ENCODE assay signal across 13 mouse cellular contexts in the genomic region with DNA sequence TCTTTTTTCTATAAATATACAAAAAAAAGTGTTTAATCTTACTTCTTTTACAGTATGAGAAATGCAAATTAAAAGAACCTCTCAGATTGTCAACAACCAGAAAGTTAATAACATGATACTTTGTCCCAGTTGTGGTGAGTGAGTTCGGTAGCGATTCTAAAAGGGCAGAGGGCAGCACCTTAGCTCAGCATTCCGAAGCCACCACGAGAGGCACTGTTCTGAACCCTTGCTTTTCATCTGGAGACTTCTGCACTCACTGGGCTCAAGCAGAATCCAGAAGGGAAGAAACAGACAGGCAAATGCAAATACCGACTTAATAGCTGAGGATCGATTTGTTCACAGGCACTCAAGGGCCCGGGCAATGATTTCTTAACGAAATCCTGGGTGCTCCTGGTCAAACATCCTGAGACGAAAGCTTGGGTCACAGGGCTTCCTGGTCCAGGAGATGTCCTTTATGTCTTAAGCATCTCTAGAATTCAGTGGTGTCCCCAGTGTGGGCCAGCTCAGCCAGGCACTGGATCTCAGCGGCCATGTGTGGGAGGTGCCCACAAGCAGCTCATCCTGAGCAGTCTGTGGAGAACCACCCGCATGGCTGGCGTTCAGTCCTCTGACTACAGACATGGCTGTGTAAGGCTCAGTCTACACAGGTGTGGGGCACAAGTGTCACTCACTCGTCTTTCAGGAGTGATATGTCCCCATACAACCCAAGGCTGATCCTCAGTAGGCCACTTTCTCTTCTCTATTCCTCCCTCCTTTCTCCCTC. TPM values are rescaled to one million over a fixed set of nuclear protein-coding genes. Genes with fewer than 3 reads are reported as not detected.
DNase-seq lines count a peak whose midpoint lies in the region; ATAC-seq and TF ChIP-seq lines count a peak whose summit lies in the region.
"Had no signal": no experiment of that assay in that cellular context is flagged by ENCODE, and none has a peak within 500 bp of the region (broad histone marks: within the 10 kb centered on the region; RNA-seq: fewer than 3 reads in every experiment).

No protein-coding gene starts in this region.

- no peak overlapping the region for H3K27ac ChIP-seq in forebrain, postnatal 0 days (ENCODE audit: low read depth, low read length)
- no peak overlapping the region for H3K27ac ChIP-seq in forebrain, embryonic 14.5 days (ENCODE audit: low read depth, low read length)
- 0 out of 2 replicates have a peak overlapping the region, but pooled peaks have one; percentile 11 for H3K27ac ChIP-seq in kidney, embryonic 14.5 days (ENCODE audit: low read depth, low read length)
- H3K27ac ChIP-seq in kidney, embryonic 16.5 days (ENCODE audit: low read length), result peak overlapping the region; percentile 68
- H3K27ac ChIP-seq in left cerebral cortex, adult 2 months, result no peak overlapping the region
- H3K27ac ChIP-seq: embryonic facial prominence, embryonic 15.5 days had no signal

- H3K4me2 ChIP-seq in forebrain, postnatal 0 days (ENCODE audit: low read depth), result no peak overlapping the region
- H3K4me2 ChIP-seq in forebrain, embryonic 14.5 days (ENCODE audit: low read length), result no peak overlapping the region
- no peak overlapping the region for H3K4me2 ChIP-seq in kidney, embryonic 14.5 days (replicated peaks; ENCODE audit: low read depth, low read length)
- no peak overlapping the region for H3K4me2 ChIP-seq in kidney, embryonic 16.5 days (replicated peaks; ENCODE audit: low read depth, low read length)
- H3K4me2 ChIP-seq: embryonic facial prominence, embryonic 15.5 days had no signal

- no peak for DNase-seq in forebrain, postnatal 0 days
- DNase-seq in forebrain, embryonic 14.5 days (ENCODE audit: low spot score), result no peak
- DNase-seq in kidney, postnatal 10 days, result no peak
- peak; percentile 51 for DNase-seq in ES-CJ7 (ENCODE audit: low read depth, low spot score)
- no peak for DNase-seq in left cerebral cortex, adult 2 months (ENCODE audit: extremely low spot score in 1 of 2, low spot score in 2 of 2)
- DNase-seq in thymus, postnatal 0 days (ENCODE audit: low spot score), result no peak
- DNase-seq: adrenal gland, postnatal 36 days; cerebellum, adult 18-20 months; lung, adult 2 months; right cerebral cortex, postnatal 4 days had no signal

- no peak overlapping the region for H3K4me3 ChIP-seq in forebrain, postnatal 0 days (ENCODE audit: low read depth, low read length)
- no peak overlapping the region for H3K4me3 ChIP-seq in forebrain, embryonic 14.5 days (ENCODE audit: low read depth, low read length)
- no peak overlapping the region for H3K4me3 ChIP-seq in kidney, embryonic 14.5 days (ENCODE audit: low read length)
- H3K4me3 ChIP-seq in kidney, embryonic 16.5 days (ENCODE audit: low read length), result no peak overlapping the region
- H3K4me3 ChIP-seq in left cerebral cortex, adult 2 months, result no peak overlapping the region
- H3K4me3 ChIP-seq: embryonic facial prominence, embryonic 15.5 days had no signal

- ATAC-seq in forebrain, postnatal 0 days, result no peak
- ATAC-seq in forebrain, embryonic 14.5 days, result no peak
- 0 out of 2 replicates have a peak, but pooled peaks have one; percentile 23 for ATAC-seq in kidney, embryonic 14.5 days (ENCODE audit: low FRiP score, low TSS enrichment)
- peak; percentile 52 for ATAC-seq in kidney, embryonic 16.5 days (ENCODE audit: low FRiP score, low TSS enrichment)

- intact Hi-C loops in left cerebral cortex, adult 2 months (cut with DNase I), result no loop called here

- H3K27me3 ChIP-seq in forebrain, postnatal 0 days (ENCODE audit: insufficient read depth, low read length), result no peaks in the 10 kb centered on the region
- H3K27me3 ChIP-seq in forebrain, embryonic 14.5 days (replicated peaks; ENCODE audit: control insufficient read depth, insufficient read depth, low read length), result no peaks in the 10 kb centered on the region
- no peaks in the 10 kb centered on the region for H3K27me3 ChIP-seq in kidney, embryonic 14.5 days (ENCODE audit: control insufficient read depth, insufficient read depth, low read length)
- no peaks in the 10 kb centered on the region for H3K27me3 ChIP-seq in kidney, embryonic 16.5 days (ENCODE audit: insufficient read depth, low read length)
- H3K27me3 ChIP-seq: embryonic facial prominence, embryonic 15.5 days had no signal

- H3K9ac ChIP-seq in forebrain, postnatal 0 days, result no peak overlapping the region
- H3K9ac ChIP-seq in forebrain, embryonic 14.5 days (ENCODE audit: low read length), result no peak overlapping the region
- H3K9ac ChIP-seq in kidney, embryonic 14.5 days (ENCODE audit: low read depth, low read length), result no peak overlapping the region
- H3K9ac ChIP-seq in kidney, embryonic 16.5 days (replicated peaks; ENCODE audit: low read length), result no peak overlapping the region
- H3K9ac ChIP-seq: embryonic facial prominence, embryonic 15.5 days had no signal

- peak; percentile 23; the same call in 1 of the 2 replicates for TF ChIP-seq CTCF in forebrain, postnatal 0 days (IDR thresholded peaks at IDR 0.05; ENCODE audit: low read depth)
- TF ChIP-seq CTCF in left cerebral cortex, adult 2 months (IDR thresholded peaks at IDR 0.05), result no peak; the same call in 1 of the 2 replicates

- H3K4me1 ChIP-seq in forebrain, postnatal 0 days (ENCODE audit: insufficient read depth), result no peaks in the 10 kb centered on the region
- peaks cover 6% of the 10 kb centered on the region; the same call in 1 of the 2 replicates for H3K4me1 ChIP-seq in forebrain, embryonic 14.5 days (ENCODE audit: control insufficient read depth, insufficient read depth, low read length)
- peaks cover 18% of the 10 kb centered on the region; the same call in 1 of the 2 replicates for H3K4me1 ChIP-seq in kidney, embryonic 14.5 days (ENCODE audit: control insufficient read depth, insufficient read depth, low read length)
- peaks cover 27% of the 10 kb centered on the region for H3K4me1 ChIP-seq in kidney, embryonic 16.5 days (ENCODE audit: insufficient read depth, low read length)

- no peaks in the 10 kb centered on the region for H3K9me3 ChIP-seq in forebrain, postnatal 0 days (ENCODE audit: low read length)
- 0 out of 2 replicates have a peak, but pooled peaks cover 4% of the 10 kb centered on the region for H3K9me3 ChIP-seq in forebrain, embryonic 14.5 days (replicated peaks; ENCODE audit: control insufficient read depth, low read length)
- H3K9me3 ChIP-seq in kidney, embryonic 14.5 days (ENCODE audit: control insufficient read depth, low read length), result peaks cover 18% of the 10 kb centered on the region; the same call in 1 of the 2 replicates
- H3K9me3 ChIP-seq in kidney, embryonic 16.5 days (ENCODE audit: low read length), result peaks cover 15% of the 10 kb centered on the region
- H3K9me3 ChIP-seq: embryonic facial prominence, embryonic 15.5 days had no signal

- 50% methylated on average over 13 of the region's 13 CpGs for WGBS in forebrain, postnatal 0 days
- WGBS in forebrain, embryonic 14.5 days, result 49% methylated on average over 13 of the region's 13 CpGs
- WGBS in kidney, embryonic 14.5 days, result 39% methylated on average over 13 of the region's 13 CpGs
- whole genome bisulfite sequencing in kidney, embryonic 16.5 days, result 39% methylated on average over 13 of the region's 13 CpGs

- no peaks in the 10 kb centered on the region for H3K36me3 ChIP-seq in forebrain, postnatal 0 days (ENCODE audit: insufficient read depth)
- no peaks in the 10 kb centered on the region for H3K36me3 ChIP-seq in forebrain, embryonic 14.5 days (ENCODE audit: control insufficient read depth, insufficient read depth, low read length)
- no peaks in the 10 kb centered on the region for H3K36me3 ChIP-seq in kidney, embryonic 14.5 days (ENCODE audit: control insufficient read depth, insufficient read depth, low read length)
- 0 out of 2 replicates have a peak, but pooled peaks cover 3% of the 10 kb centered on the region for H3K36me3 ChIP-seq in kidney, embryonic 16.5 days (ENCODE audit: insufficient read depth, low read length)
- H3K36me3 ChIP-seq: embryonic facial prominence, embryonic 15.5 days had no signal

RNA-seq across cellular contexts. Expression of gene Spo11, which starts 18.3 kb away (rescaled TPM):
- total RNA-seq in forebrain, postnatal 0 days (2014; rRNA removed), result 1.1 and 1.3 TPM in 2 replicates
- polyA plus RNA-seq in forebrain, postnatal 0 days (2015; fragmentation: Nextera tagmentation; extraction: Ambion mirVana), result 0.92 and 1.1 TPM in 2 replicates
- 0.95 and 1.5 TPM in 2 replicates for polyA plus RNA-seq in forebrain, embryonic 14.5 days (2014; fragmentation: Nextera tagmentation; extraction: Ambion mirVana)
- polyA plus RNA-seq in kidney, embryonic 14.5 days (2014; fragmentation: Nextera tagmentation; extraction: Ambion mirVana), result 0.17 and 0.34 TPM in 2 replicates
- polyA plus RNA-seq in kidney, embryonic 16.5 days (2015; fragmentation: Nextera tagmentation; extraction: Ambion mirVana), result 0.05 and 0.23 TPM in 2 replicates
- under 1 TPM; 0.30 to 0.86 TPM for total RNA-seq in left cerebral cortex, adult 2 months (2021)
- 66.2 and 75.4 TPM in 2 replicates for polyA plus RNA-seq in thymus, postnatal 0 days (2015; fragmentation: Nextera tagmentation; extraction: Ambion mirVana)
- total RNA-seq: adrenal gland, postnatal 36 days had no signal

RNA-seq across cellular contexts. Expression of gene Bmp7, which starts 19.1 kb away (rescaled TPM):
- 17.2 and 21.9 TPM in 2 replicates for total RNA-seq in forebrain, postnatal 0 days (2014; rRNA removed)
- polyA plus RNA-seq in forebrain, postnatal 0 days (2015; fragmentation: Nextera tagmentation; extraction: Ambion mirVana), result 12.4 and 15.4 TPM in 2 replicates
- 8.7 and 11.4 TPM in 2 replicates for polyA plus RNA-seq in forebrain, embryonic 14.5 days (2014; fragmentation: Nextera tagmentation; extraction: Ambion mirVana)
- polyA plus RNA-seq in kidney, embryonic 14.5 days (2014; fragmentation: Nextera tagmentation; extraction: Ambion mirVana), result 49.3 and 54.2 TPM in 2 replicates
- 39.8 and 49.7 TPM in 2 replicates for polyA plus RNA-seq in kidney, embryonic 16.5 days (2015; fragmentation: Nextera tagmentation; extraction: Ambion mirVana)
- total RNA-seq in left cerebral cortex, adult 2 months (2021), result 10 to 100 TPM in 1 of 2 experiments, 1 to 10 TPM in 1; 9.6 to 13.9 TPM
- 7.7 and 8.1 TPM in 2 replicates for polyA plus RNA-seq in thymus, postnatal 0 days (2015; fragmentation: Nextera tagmentation; extraction: Ambion mirVana)

RNA-seq across cellular contexts. Expression of gene Rae1, which starts 40.7 kb away (rescaled TPM):
- total RNA-seq in forebrain, postnatal 0 days (2014; rRNA removed), result 103 and 108 TPM in 2 replicates
- 150 and 161 TPM in 2 replicates for polyA plus RNA-seq in forebrain, postnatal 0 days (2015; fragmentation: Nextera tagmentation; extraction: Ambion mirVana)
- 148 and 156 TPM in 2 replicates for polyA plus RNA-seq in forebrain, embryonic 14.5 days (2014; fragmentation: Nextera tagmentation; extraction: Ambion mirVana)
- polyA plus RNA-seq in kidney, embryonic 14.5 days (2014; fragmentation: Nextera tagmentation; extraction: Ambion mirVana), result 131 and 155 TPM in 2 replicates
- polyA plus RNA-seq in kidney, embryonic 16.5 days (2015; fragmentation: Nextera tagmentation; extraction: Ambion mirVana), result 143 and 146 TPM in 2 replicates
- total RNA-seq in left cerebral cortex, adult 2 months (2021), result 10 to 100 TPM; 55.8 to 61.1 TPM
- polyA plus RNA-seq in thymus, postnatal 0 days (2015; fragmentation: Nextera tagmentation; extraction: Ambion mirVana), result 138 and 142 TPM in 2 replicates

Comparison
In these comparisons a context has a peak if more than half of its experiments do, and no peak if none do; other contexts are left out.
1. ATAC-seq: peak in kidney, embryonic 14.5 days (single experiment) and kidney, embryonic 16.5 days (single experiment); none in forebrain, postnatal 0 days (single experiment) and forebrain, embryonic 14.5 days (single experiment).
2. H3K27ac ChIP-seq: peak in kidney, embryonic 14.5 days (single experiment) and kidney, embryonic 16.5 days (single experiment); none in forebrain, postnatal 0 days (single experiment), forebrain, embryonic 14.5 days (single experiment) and left cerebral cortex, adult 2 months (single experiment).
3. RNA of gene Spo11, which starts 18.3 kb away (polyA plus RNA-seq): 66.2 to 75.4 TPM in thymus, postnatal 0 days; 0.92 to 1.1 TPM in forebrain, postnatal 0 days, 0.95 to 1.5 TPM in forebrain, embryonic 14.5 days, 0.17 to 0.34 TPM in kidney, embryonic 14.5 days and 0.05 to 0.23 TPM in kidney, embryonic 16.5 days; every median in the first group is over 10 times any median in the second.